Mouse (Mus musculus) brain, embryonic 14.5 days (tissue): ENCODE data around the gene Ptgis.

ENCODE experiments used
- CTCF ChIP-seq: fragments of 200-500 bp; IDR thresholded peaks from 2 replicates; pipeline ENCODE4 v1.5.1; 2012; ENCODE audit warnings: inconsistent platforms, mild to moderate bottlenecking, moderate library complexity, borderline replicate concordance; ENCODE audit not compliant: insufficient read depth, insufficient read length; ENCODE audit errors: extremely low read depth
- POLR2A ChIP-seq: fragments of 200-500 bp; IDR thresholded peaks from 2 replicates; pipeline ENCODE4 v1.6.1; 2012; ENCODE audit warnings: mild to moderate bottlenecking, inconsistent platforms, borderline replicate concordance; ENCODE audit not compliant: poor library complexity, insufficient read depth, insufficient read length, severe bottlenecking; ENCODE audit errors: extremely low read depth

DNA sequence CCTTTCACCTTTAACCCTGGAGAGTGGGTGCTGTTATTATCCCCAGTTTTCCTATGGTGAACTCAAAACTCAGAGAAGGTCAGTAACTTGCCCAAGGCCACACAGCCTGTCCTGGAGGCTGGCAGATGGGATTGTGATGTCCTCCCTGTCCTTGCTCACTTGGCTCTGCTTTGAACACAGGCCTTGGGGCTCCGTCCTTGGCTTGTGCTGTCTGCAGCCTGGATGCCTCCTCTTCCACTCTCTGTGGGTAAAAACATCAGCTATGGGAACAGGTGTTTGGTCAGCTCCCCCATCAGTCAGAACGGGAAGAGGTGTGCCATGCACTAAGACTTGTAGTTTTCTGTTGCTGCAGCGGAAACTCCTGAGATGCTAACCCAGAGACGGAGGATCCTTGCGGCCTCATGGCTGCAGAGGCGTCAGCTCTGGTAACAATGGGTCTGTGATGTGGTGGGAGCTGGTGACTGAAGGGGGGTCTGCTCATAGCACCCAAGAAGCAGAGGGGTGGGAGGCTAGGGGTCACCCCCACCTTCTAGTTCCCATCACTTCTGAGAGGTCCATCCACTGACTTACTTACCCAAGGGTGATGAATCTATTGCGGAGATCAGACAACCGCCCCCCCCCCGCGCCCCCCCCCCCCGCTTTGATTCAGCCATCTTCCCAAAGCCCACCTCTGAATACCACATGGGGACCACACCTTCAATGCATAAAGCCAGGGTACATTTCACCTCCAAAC, 9.8 kb upstream of the Ptgis start:
- TF ChIP-seq CTCF (no peak), POLR2A (no peak)
